Mouse (Mus musculus): ENCODE measurements around the gene Mmgt2.

Mmgt2 gene

GRCm38 (mm10) chr11:62648591-62649391 lies at the start of gene Mmgt2:
Gene Mmgt2, plus strand, starts transcription at chr11:62648664.
- peak; percentile 57 for DNase-seq (ENCODE audit: low read depth)

- no peak for DNase-seq (ENCODE audit: low read depth)
Observed at GRCm38 (mm10) chr11:62601732-62602618, 46.5 kb upstream of the Mmgt2 start.

GRCm38 (mm10) chr11:62602619-62603311 lies 45.7 kb upstream of the Mmgt2 start:
- DNase-seq (ENCODE audit: low read depth) = peak; percentile 93

- DNase-seq (ENCODE audit: low read depth) = no peak
Observed at GRCm38 (mm10) chr11:62603312-62604056, 45.0 kb upstream of the Mmgt2 start.

GRCm38 (mm10) chr11:62604123-62604706 lies 44.2 kb upstream of the Mmgt2 start:
- no peak for DNase-seq (ENCODE audit: low read depth)

- no peak for DNase-seq (ENCODE audit: low read depth)
Observed at GRCm38 (mm10) chr11:62604886-62605618, 43.4 kb upstream of the Mmgt2 start.

GRCm38 (mm10) chr11:62605619-62606298 lies 42.7 kb upstream of the Mmgt2 start:
- DNase-seq (ENCODE audit: low read depth) = no peak

- no peak for DNase-seq (ENCODE audit: low read depth)
Observed at GRCm38 (mm10) chr11:62606299-62607169, 41.9 kb upstream of the Mmgt2 start.

GRCm38 (mm10) chr11:62607170-62607951 lies 41.1 kb upstream of the Mmgt2 start:
- DNase-seq (ENCODE audit: low read depth) = no peak

GRCm38 (mm10) chr11:62607952-62608201 lies 40.6 kb upstream of the Mmgt2 start:
- no peak for DNase-seq (ENCODE audit: low read depth)

GRCm38 (mm10) chr11:62608826-62609675 lies 39.4 kb upstream of the Mmgt2 start:
- DNase-seq (ENCODE audit: low read depth) = no peak

GRCm38 (mm10) chr11:62610304-62610703 lies 38.2 kb upstream of the Mmgt2 start:
- no peak for DNase-seq (ENCODE audit: low read depth)

GRCm38 (mm10) chr11:62612604-62613003 lies 35.9 kb upstream of the Mmgt2 start:
- DNase-seq (ENCODE audit: low read depth) = no peak

- peak; percentile 80 for DNase-seq (ENCODE audit: low read depth)
Observed at GRCm38 (mm10) chr11:62613657-62614365, 34.7 kb upstream of the Mmgt2 start.

GRCm38 (mm10) chr11:62614876-62615410 lies 33.5 kb upstream of the Mmgt2 start:
- no peak for DNase-seq (ENCODE audit: low read depth)

- DNase-seq (ENCODE audit: low read depth) = no peak
Observed at GRCm38 (mm10) chr11:62615456-62615855, 33.0 kb upstream of the Mmgt2 start.

GRCm38 (mm10) chr11:62621079-62621478 lies 27.4 kb upstream of the Mmgt2 start:
- no peak for DNase-seq (ENCODE audit: low read depth)
